Mouse (Mus musculus): ENCODE measurements around the gene Gm49321.

Gm49321 gene

GRCm38 (mm10) chr12:73937353-73937752 is at the start of gene Gm49321:
Gene Gm49321 (plus strand): TSS chr12:73937653.
- DNase-seq (ENCODE audit: low spot score in 2 of 2), result no peak

GRCm38 (mm10) chr12:73888003-73888783 is 49.3 kb upstream of the Gm49321 start:
- DNase-seq (ENCODE audit: low spot score in 2 of 2), result no peak

GRCm38 (mm10) chr12:73889571-73889970 is 47.9 kb upstream of the Gm49321 start:
- no peak for DNase-seq (ENCODE audit: low spot score in 2 of 2)

DNA sequence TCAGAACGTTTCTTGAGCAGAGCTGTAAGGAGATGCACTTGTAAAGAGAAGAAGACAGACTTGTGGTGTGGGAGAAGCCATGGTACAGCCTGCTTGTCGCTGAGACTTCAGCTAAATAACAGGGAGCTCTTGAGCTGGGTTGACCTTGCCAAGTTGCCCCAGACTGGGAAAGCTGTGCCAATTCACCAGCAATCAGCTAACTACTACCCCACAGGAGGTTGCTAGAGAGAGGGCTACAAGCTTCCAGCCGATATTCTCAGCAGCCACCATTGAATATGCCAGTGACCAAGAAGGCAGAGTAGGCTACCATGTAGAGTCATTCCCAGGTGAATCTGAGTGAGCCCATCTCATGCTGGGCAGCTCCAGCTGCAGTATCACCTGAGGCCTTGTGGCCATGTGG is 47.4 kb upstream of the Gm49321 start:
- no peak for DNase-seq (ENCODE audit: low spot score in 2 of 2)

- DNase-seq (ENCODE audit: low spot score in 2 of 2), result no peak
Measured at GRCm38 (mm10) chr12:73892616-73893015, 44.8 kb upstream of the Gm49321 start.

- DNase-seq (ENCODE audit: low spot score in 2 of 2), result no peak
Measured at GRCm38 (mm10) chr12:73894838-73895237, 42.6 kb upstream of the Gm49321 start.

- no peak for DNase-seq (ENCODE audit: low spot score in 2 of 2)
Measured at GRCm38 (mm10) chr12:73895674-73896073, 41.8 kb upstream of the Gm49321 start.

DNA sequence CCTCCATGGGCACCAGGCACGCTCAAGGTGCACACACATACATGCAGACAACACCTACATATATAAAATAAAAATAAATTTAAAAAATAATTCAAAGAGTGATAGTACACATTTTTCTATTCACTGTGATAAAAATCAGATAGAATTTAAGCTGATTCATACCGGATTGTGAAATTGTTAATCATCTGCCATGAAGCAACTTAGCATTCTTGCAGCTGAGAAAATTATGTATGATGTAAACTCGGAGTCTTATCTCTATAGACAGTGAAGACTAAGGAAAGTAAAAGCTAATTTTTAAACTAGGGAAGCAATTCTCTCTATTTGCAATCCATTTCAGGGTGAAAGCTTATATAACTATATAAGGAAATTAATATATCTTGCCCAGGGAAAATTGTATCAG is 41.0 kb upstream of the Gm49321 start:
- DNase-seq (ENCODE audit: low spot score in 2 of 2), result no peak

DNA sequence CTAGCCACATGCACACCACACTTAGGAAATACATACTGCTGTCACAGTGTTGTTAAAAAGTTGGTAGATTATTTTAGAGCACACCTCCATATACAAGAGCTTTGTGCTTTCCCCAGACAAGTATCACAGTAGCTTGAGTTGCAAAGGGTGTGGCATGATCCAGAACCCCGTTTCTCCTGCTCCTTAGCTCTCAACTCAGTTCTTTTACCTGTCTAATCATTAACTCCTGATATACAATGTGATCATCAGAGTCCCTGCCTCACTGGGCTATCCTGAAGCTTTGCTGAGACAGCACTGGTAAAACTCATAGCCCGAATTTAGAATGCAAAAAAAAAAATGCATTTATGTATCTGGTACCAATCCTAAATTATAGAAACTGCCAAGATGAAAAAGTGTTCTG is 39.2 kb upstream of the Gm49321 start:
- DNase-seq (ENCODE audit: low spot score in 2 of 2), result no peak

- DNase-seq (ENCODE audit: low spot score in 2 of 2), result no peak
Measured at GRCm38 (mm10) chr12:73904133-73904934, 33.1 kb upstream of the Gm49321 start.

DNA sequence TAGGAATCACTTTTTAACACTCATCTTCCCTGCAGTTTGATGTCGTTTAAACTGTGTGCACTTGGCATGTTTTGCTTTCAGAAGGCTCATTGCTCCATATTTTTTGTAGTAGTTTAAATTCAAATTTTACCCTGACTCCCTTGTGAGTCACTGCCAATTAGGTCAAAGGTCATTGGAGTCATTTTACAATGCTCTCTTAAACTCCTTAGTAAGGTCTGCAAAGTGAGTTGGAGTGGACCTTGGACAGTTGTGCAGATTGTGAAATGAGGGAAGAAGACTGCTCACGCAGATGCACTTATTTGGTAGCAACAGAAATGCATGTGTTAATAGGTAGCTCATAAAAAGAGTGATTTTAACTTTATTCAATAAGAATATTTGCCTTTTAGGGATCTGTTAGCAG is 32.4 kb upstream of the Gm49321 start:
- no peak for DNase-seq (ENCODE audit: low spot score in 2 of 2)

- no peak for DNase-seq (ENCODE audit: low spot score in 2 of 2)
Measured at GRCm38 (mm10) chr12:73905555-73905954, 31.9 kb upstream of the Gm49321 start.

GRCm38 (mm10) chr12:73907079-73907672 is 30.3 kb upstream of the Gm49321 start:
- no peak for DNase-seq (ENCODE audit: low spot score in 2 of 2)

- peak; percentile 97 to 99 for DNase-seq (ENCODE audit: low spot score in 2 of 2)
Measured at GRCm38 (mm10) chr12:73907673-73908150, 29.7 kb upstream of the Gm49321 start.

GRCm38 (mm10) chr12:73908274-73909012 is 29.0 kb upstream of the Gm49321 start:
- DNase-seq (ENCODE audit: low spot score in 2 of 2), result peak; percentile 60 to 66

DNA sequence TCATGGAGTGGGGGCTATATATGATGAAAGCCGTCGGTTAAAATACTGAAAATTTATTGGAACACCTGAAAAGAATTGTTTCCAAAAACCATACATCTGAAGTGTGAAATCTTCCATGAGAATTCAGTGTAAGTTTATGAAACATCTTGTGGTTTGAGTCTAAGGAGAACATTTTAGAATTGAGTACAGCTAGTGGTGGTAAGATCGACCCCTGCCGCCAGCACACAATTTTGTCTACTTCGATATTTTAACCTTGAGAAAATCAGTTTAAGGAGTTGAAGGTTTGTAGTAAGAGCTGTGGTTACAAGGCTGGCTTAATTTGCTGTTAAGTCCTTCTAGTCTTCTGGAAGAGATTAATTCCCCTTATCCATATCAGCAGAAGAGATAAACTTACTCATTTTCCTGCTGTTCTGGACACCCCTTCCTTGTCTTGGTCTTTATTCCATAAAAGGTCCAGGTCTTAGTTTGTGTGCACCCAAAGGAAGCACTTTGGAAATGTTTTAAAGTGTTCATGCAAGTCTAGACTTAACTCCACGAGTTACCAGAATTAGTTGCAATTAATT is 28.4 kb upstream of the Gm49321 start:
- no peak for DNase-seq (ENCODE audit: low spot score in 2 of 2)

DNA sequence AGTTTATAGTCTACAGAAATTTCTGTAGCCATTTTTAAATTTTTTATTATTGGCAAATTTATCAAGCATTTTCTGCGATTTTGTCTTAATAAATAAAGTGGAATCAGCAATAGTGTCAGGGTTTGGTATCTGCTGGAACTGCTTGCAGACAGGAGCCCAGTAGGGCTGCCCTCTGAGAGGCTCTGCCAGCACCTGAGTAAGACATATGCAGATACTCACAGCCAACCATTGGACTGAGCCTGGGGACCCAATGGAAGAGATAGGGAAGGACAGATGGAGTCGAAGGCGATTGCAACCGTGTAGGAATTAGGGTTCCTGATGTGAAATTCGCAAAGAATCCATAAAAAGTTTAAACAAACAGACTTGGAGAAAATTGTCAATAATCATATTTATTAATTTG is 19.0 kb upstream of the Gm49321 start:
- no peak for DNase-seq (ENCODE audit: low spot score in 2 of 2)

- no peak for DNase-seq (ENCODE audit: low spot score in 2 of 2)
Measured at GRCm38 (mm10) chr12:73930266-73930665, 7.2 kb upstream of the Gm49321 start.

DNA sequence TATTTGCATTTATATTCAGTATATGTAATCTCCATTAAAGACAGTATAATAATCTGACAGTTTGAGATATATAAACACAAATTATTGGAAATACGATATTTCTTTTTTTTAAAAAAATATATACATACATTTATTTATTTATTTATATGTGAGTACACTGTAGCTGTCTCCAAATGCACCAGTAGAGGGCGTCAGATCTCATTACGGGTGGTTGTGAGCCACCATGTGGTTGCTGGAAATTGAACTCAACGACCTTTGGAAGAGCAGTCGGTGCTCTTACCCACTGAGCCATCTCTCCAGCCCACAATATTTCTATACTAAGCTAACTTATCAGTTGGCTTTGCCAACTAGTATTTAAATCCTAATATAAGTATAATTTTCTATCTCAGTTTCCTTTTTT is 6.2 kb upstream of the Gm49321 start:
- no peak for DNase-seq (ENCODE audit: low spot score in 2 of 2)

- DNase-seq (ENCODE audit: low spot score in 2 of 2), result no peak
Measured at GRCm38 (mm10) chr12:73934528-73934927, 2.9 kb upstream of the Gm49321 start.

- peak; percentile 18 to 39 for DNase-seq (ENCODE audit: low spot score in 2 of 2)
Measured at GRCm38 (mm10) chr12:73939542-73939941, 2.1 kb downstream of the Gm49321 start.

Data from heart, adult 9 months (tissue).